Mouse (Mus musculus) limb, embryonic 15.5 days (tissue): ENCODE results near the gene Cbx5. TPM values are rescaled to one million over a fixed set of nuclear protein-coding genes. Genes with fewer than 3 reads are reported as not detected.

Experiments used
- ATAC-seq: fragments of 200-750 bp; cut with Nextera tagmentation; 2 replicates; pipeline ENCODE4 v1.8.0; 2017; ENCODE audit warnings: low read depth, moderate TSS enrichment; ENCODE audit not compliant: insufficient number of reproducible peaks, low FRiP score, low TSS enrichment
- H3K27ac ChIP-seq: fragments of 300-500 bp; sonication (generic); 2 replicates; pipeline ENCODE4 v1.5.1; 2015; ENCODE audit warnings: moderate library complexity, mild to moderate bottlenecking, inconsistent platforms
- H3K27me3 ChIP-seq: fragments of 300-500 bp; sonication (generic); 2 replicates; pipeline ENCODE4 v1.6.1; 2015; ENCODE audit warnings: inconsistent platforms
- H3K36me3 ChIP-seq: fragments of 300-500 bp; sonication (generic); 2 replicates; pipeline ENCODE4 v1.6.1; 2015; ENCODE audit warnings: inconsistent platforms
- H3K4me1 ChIP-seq: fragments of 300-500 bp; sonication (generic); 2 replicates; pipeline ENCODE4 v1.6.1; 2015; ENCODE audit warnings: inconsistent platforms
- H3K4me2 ChIP-seq: fragments of 300-500 bp; sonication (generic); 2 replicates; pipeline ENCODE4 v1.6.1; 2015; ENCODE audit warnings: mild to moderate bottlenecking, inconsistent platforms
- H3K4me3 ChIP-seq: fragments of 300-500 bp; sonication (generic); 2 replicates; pipeline ENCODE4 v1.5.1; 2015; ENCODE audit warnings: mild to moderate bottlenecking, inconsistent platforms
- H3K9ac ChIP-seq: fragments of 300-500 bp; sonication (generic); 2 replicates; pipeline ENCODE4 v1.6.1; 2015; ENCODE audit warnings: inconsistent platforms
- H3K9me3 ChIP-seq: fragments of 300-500 bp; sonication (generic); 2 replicates; pipeline ENCODE4 v1.6.1; 2016; ENCODE audit warnings: inconsistent platforms
- WGBS: fragments of 180-500 bp; shearing (Covaris S2); methylation state at CpG from one replicate; pipeline ENCODE4 v1.1.7; 2015; 5-methylcytosine and 5-hydroxymethylcytosine counted together
- polyA plus RNA-seq: library from polyadenylated mRNA; unstranded; fragments of >200 nt; fragmentation: Nextera tagmentation; extraction: Ambion mirVana; gene quantifications from 2 replicates; pipeline ENCODE4 v1.2.1, GENCODE M21; 2015

Gene Cbx5
- polyA plus RNA-seq, 1 experiment from 2014 or later, result 98.4 TPM

DNA sequence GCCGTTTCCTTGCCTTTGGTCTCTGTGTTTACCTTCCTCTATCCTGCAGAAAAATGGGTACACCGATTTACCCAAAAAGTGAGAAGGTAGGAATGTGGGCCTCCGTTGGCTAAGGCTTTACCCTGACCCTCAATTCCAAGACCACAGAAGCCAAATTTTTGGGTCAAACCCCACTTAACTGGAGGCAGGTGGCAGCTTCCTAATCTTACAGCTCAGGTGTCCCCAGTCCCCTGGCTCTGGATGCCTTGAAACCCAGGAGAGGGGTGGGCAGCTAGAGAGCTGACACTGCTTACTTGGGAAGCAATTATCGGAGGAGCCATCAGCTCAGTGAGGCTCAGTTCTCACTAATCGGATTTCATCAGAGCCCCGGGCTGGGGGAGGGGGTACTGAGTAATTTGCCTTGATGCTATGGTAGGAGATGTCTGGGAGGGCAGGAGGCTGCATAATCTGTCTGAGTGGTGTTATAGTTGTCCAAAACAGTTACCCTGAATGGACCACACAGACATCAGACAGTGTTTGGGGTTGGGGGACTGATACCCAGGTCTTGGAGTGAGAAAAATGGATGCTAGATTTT is 72.5 kb downstream of the Cbx5 start, which contains the start of gene Smug1:
Gene Smug1, minus strand, starts transcription at position 51 of the 574 bp plus-strand sequence.
- ATAC-seq, result no peak
- no peak within 1 kb of the TSS for H3K4me3 ChIP-seq
- H3K4me2 ChIP-seq, result no peak within 1 kb of the TSS
- H3K9ac ChIP-seq, result no peak within 1 kb of the TSS
- H3K27me3 ChIP-seq, result peaks cover 74% of the 10 kb centered on the region
- 42% methylated on average over 6 of the region's 6 CpGs for WGBS
- no peak within 1 kb of the TSS for H3K27ac ChIP-seq
- no peaks in the 10 kb centered on the region for H3K9me3 ChIP-seq
- H3K36me3 ChIP-seq, result no peaks in the 10 kb centered on the region
- peaks cover 38% of the 10 kb centered on the region for H3K4me1 ChIP-seq

DNA sequence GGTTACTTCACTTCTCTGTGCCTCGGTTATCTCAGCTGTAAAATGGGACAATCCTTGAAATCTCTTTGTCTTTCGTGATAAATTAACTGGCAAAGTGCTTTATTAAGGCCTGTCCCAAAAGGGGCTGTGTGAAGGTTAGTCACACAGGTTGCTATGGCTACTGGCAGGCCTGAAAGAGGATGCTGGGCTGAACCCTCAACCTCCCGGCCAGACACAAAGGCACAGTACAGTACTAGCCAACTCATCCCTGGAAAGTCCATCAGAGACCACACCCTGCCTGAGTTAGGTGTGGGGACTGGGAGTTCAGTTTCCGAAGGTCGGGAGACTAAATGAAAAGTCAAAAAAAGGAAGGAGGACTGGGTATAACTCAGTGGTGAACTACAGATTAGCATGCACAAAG is 73.7 kb downstream of the Cbx5 start:
- no peak overlapping the region for H3K4me3 ChIP-seq
- peaks cover 61% of the 10 kb centered on the region for H3K27me3 ChIP-seq
- H3K9me3 ChIP-seq, result no peaks in the 10 kb centered on the region
- no peak overlapping the region for H3K4me2 ChIP-seq
- H3K36me3 ChIP-seq, result no peaks in the 10 kb centered on the region
- no peak overlapping the region for H3K27ac ChIP-seq
- no peak overlapping the region for H3K9ac ChIP-seq
- peaks cover 36% of the 10 kb centered on the region for H3K4me1 ChIP-seq
- 40% methylated on average over 5 of the region's 5 CpGs for WGBS
- ATAC-seq, result no peak

DNA sequence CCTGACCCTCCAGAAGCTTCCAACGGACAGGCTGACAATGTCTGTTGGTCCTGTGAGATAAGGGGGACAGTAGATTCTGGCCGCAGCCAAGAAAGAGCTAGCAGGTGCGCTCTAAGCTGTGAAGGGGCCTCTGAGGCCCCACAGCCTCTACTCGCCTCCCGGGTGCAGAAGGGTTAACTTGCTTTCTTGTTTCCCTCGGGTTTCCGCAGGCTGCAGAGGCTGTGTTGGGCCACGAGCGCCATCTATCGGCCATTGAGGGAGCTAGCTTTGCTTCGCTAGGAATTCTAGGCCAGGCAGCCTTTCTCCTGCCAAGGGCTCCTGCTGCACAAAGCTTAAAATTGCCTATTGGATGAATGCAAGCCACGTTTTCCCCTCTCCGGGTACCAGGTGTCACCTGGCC is 74.2 kb downstream of the Cbx5 start:
- Histone ChIP-seq H3K4me2 (no peak overlapping the region), H3K4me3 (no peak overlapping the region), H3K4me1 (peaks cover 36% of the 10 kb centered on the region), H3K9me3 (no peaks in the 10 kb centered on the region), H3K27ac (no peak overlapping the region), H3K27me3 (peaks cover 56% of the 10 kb centered on the region), H3K9ac (no peak overlapping the region), H3K36me3 (no peaks in the 10 kb centered on the region)
- under 1% methylated on average over 13 of the region's 13 CpGs for WGBS
- no peak for ATAC-seq

- Histone ChIP-seq H3K9ac (peak overlapping the region; percentile 57), H3K4me3 (peak overlapping the region; percentile 76), H3K36me3 (no peaks in the 10 kb centered on the region), H3K4me1 (peaks cover 16% of the 10 kb centered on the region), H3K9me3 (no peaks in the 10 kb centered on the region), H3K27ac (no peak overlapping the region), H3K27me3 (peaks cover 36% of the 10 kb centered on the region), H3K4me2 (peak overlapping the region; percentile 67)
- ATAC-seq, result peak; percentile 85
- 9% methylated on average over 25 of the region's 25 CpGs for WGBS
Measured at GRCm38 (mm10) chr15:103163182-103163919, 76.3 kb downstream of the Cbx5 start.

GRCm38 (mm10) chr15:103157585-103157984 is 82.0 kb downstream of the Cbx5 start:
- peaks cover 5% of the 10 kb centered on the region for H3K36me3 ChIP-seq
- H3K27ac ChIP-seq, result no peak overlapping the region
- H3K9ac ChIP-seq, result no peak overlapping the region
- no peaks in the 10 kb centered on the region for H3K9me3 ChIP-seq
- H3K4me1 ChIP-seq, result peaks cover 9% of the 10 kb centered on the region; the same call in 1 of the 2 replicates
- peaks cover 25% of the 10 kb centered on the region for H3K27me3 ChIP-seq
- ATAC-seq, result no peak
- no peak overlapping the region for H3K4me3 ChIP-seq
- no peak overlapping the region for H3K4me2 ChIP-seq
- 79% methylated on average over 10 of the region's 10 CpGs for WGBS

- WGBS, result 49% methylated on average over 7 of the region's 7 CpGs
- ATAC-seq, result no peak
Measured at GRCm38 (mm10) chr15:103156890-103157289, 82.7 kb downstream of the Cbx5 start.

DNA sequence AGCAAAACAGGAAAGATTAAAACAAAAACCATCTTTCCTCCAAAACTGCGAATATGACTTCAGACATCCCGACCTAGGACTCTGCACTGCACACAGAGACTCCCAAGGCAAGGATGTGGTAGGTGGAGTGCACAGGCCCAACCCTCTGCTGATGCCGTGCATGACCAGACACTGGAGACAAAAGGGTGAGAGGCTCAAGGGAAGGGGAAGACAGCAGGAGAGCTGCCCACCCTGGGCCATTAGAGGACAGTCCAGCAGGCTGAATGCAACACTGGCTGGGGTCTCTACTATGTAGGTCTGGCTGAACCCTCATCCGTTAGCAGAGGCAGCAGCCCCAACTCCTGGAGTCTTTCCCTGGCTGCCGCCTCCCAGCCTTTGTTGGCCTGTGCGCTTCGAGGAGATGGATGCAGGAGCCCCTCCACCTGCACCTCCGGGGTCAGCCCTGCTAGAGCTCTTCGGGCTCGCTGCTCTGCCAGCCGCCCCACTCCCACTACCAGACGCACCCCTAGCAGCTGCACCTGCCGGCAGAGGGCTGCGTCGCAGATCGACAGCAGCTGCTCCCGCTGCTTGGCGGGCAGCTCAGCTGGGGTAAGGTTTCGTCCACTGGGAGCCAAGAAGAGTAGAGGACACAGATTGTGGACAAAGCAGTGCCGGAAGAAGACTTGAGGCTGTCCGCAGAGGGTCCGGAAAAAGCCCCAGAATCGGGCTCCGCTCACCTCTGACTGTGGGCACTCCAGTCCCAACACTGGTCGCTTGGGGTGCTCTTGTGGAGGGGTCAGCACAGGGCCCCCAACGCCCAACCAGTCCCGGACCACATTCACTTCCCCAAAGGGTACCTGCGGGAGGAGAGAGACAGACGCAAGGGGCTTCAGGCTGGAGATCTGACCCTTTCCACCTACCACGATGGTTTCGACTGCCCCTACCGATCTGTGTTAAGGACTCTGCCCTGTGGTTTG is 84.0 kb downstream of the Cbx5 start:
- peaks cover 3% of the 10 kb centered on the region; the same call in 1 of the 2 replicates for H3K4me1 ChIP-seq
- H3K9me3 ChIP-seq, result no peaks in the 10 kb centered on the region
- no peak overlapping the region for H3K9ac ChIP-seq
- H3K4me2 ChIP-seq, result no peak overlapping the region
- peaks cover 25% of the 10 kb centered on the region for H3K27me3 ChIP-seq
- peaks cover 5% of the 10 kb centered on the region for H3K36me3 ChIP-seq
- no peak overlapping the region for H3K27ac ChIP-seq
- 36% methylated on average over 32 of the region's 32 CpGs for WGBS
- ATAC-seq, result peak; percentile 46; the same call in 1 of the 2 replicates
- H3K4me3 ChIP-seq, result no peak overlapping the region

More at GRCm38 (mm10) chr15:103156890-103157289, 82.7 kb downstream of the Cbx5 start:
- H3K9me3 ChIP-seq, result no peaks in the 10 kb centered on the region
- H3K4me2 ChIP-seq, result no peak overlapping the region
- no peak overlapping the region for H3K4me3 ChIP-seq
- H3K4me1 ChIP-seq, result peaks cover 3% of the 10 kb centered on the region; the same call in 1 of the 2 replicates
- no peak overlapping the region for H3K27ac ChIP-seq
- no peak overlapping the region for H3K9ac ChIP-seq
- peaks cover 25% of the 10 kb centered on the region for H3K27me3 ChIP-seq
- H3K36me3 ChIP-seq, result peaks cover 5% of the 10 kb centered on the region

- Histone ChIP-seq H3K4me3 (no peak overlapping the region), H3K27ac (no peak overlapping the region), H3K4me1 (peaks cover 3% of the 10 kb centered on the region; the same call in 1 of the 2 replicates), H3K36me3 (peaks cover 5% of the 10 kb centered on the region), H3K9ac (no peak overlapping the region), H3K4me2 (no peak overlapping the region), H3K27me3 (peaks cover 35% of the 10 kb centered on the region), H3K9me3 (no peaks in the 10 kb centered on the region)
- no peak for ATAC-seq
- WGBS, result 87% methylated on average over 4 of the region's 4 CpGs
Measured at GRCm38 (mm10) chr15:103152890-103153610, 86.6 kb downstream of the Cbx5 start.

DNA sequence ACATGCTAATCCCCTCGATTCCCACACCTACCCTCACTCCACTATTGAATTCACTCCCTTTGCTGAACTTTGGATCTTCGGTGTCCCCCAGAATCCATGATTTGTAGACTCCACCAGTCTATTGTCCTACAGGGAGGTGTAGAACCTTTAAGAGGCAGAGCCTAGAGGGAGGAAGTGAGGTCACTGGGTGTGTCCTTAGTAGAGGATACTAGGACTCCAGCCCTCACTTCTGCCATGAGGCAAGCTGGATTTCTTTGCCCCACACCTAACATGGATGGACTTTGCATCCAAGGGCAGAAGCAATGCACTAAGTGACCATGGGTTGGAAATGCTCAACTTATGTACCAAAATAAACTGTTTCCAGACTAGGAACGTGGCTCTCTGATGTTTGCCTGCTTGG is 87.2 kb downstream of the Cbx5 start:
- Histone ChIP-seq H3K27ac (no peak overlapping the region), H3K4me2 (no peak overlapping the region), H3K36me3 (peaks cover under 1% of the 10 kb centered on the region; the same call in 1 of the 2 replicates), H3K27me3 (peaks cover 36% of the 10 kb centered on the region), H3K9me3 (no peaks in the 10 kb centered on the region), H3K4me1 (peaks cover 10% of the 10 kb centered on the region), H3K9ac (no peak overlapping the region), H3K4me3 (no peak overlapping the region)
- 89% methylated on average over 3 of the region's 3 CpGs for WGBS
- no peak for ATAC-seq

- H3K4me3 ChIP-seq, result no peak overlapping the region
- 50% methylated on average over 9 of the region's 9 CpGs for WGBS
- H3K27ac ChIP-seq, result no peak overlapping the region
- no peak overlapping the region for H3K4me2 ChIP-seq
- no peak for ATAC-seq
- no peaks in the 10 kb centered on the region for H3K36me3 ChIP-seq
- H3K9ac ChIP-seq, result no peak overlapping the region
- peaks cover 54% of the 10 kb centered on the region for H3K27me3 ChIP-seq
- no peaks in the 10 kb centered on the region for H3K9me3 ChIP-seq
- peaks cover 21% of the 10 kb centered on the region for H3K4me1 ChIP-seq
Measured at GRCm38 (mm10) chr15:103147779-103148178, 91.8 kb downstream of the Cbx5 start.

DNA sequence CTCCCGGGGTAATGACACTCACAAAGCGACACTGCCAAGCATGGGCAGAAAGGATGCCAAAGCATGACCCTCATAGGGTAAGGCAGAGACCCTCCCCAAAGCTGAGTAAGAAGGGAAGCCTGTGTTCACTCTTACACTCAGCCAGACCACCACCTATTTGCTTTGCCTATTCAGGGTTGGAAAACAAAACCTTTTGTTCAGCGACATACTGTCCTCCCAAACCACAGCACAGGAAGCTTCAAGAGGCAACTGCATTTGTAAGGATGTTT is 92.3 kb downstream of the Cbx5 start:
- Histone ChIP-seq H3K36me3 (no peaks in the 10 kb centered on the region), H3K4me2 (peak overlapping the region; percentile 87; the same call in 1 of the 2 replicates), H3K27ac (no peak overlapping the region), H3K27me3 (peaks cover 55% of the 10 kb centered on the region), H3K4me3 (no peak overlapping the region), H3K9ac (no peak overlapping the region), H3K4me1 (peaks cover 21% of the 10 kb centered on the region), H3K9me3 (no peaks in the 10 kb centered on the region)
- WGBS, result 41% methylated on average over 3 of the region's 3 CpGs
- no peak for ATAC-seq
